Mouse (Mus musculus): ENCODE results near the gene Mypop. TPM values are rescaled to one million over a fixed set of nuclear protein-coding genes. Genes with fewer than 3 reads are reported as not detected.
A peak's percentile ranks its signal among the peaks of the same experiment; 100 is the strongest.

Mypop gene
- polyA plus RNA-seq, 1 experiment = 50.8 TPM

GRCm38 (mm10) chr7:19001066-19001806, 10.2 kb downstream of the Mypop start:
- H3K4me1 ChIP-seq (ENCODE audit: control insufficient read depth, insufficient read depth, low read length) = no peaks in the 10 kb centered on the region
- no peak overlapping the region for H3K27ac ChIP-seq (ENCODE audit: insufficient read depth, low read length)
- H3K4me3 ChIP-seq (ENCODE audit: insufficient read depth, low read length) = no peak overlapping the region
- TF ChIP-seq CTCF (IDR thresholded peaks at IDR 0.05; ENCODE audit: extremely low read depth, insufficient read depth, low read length) (no peak), POLR2A (IDR thresholded peaks at IDR 0.05; ENCODE audit: extremely low read depth, insufficient read depth, low read length) (no peak)

- H3K27ac ChIP-seq (ENCODE audit: insufficient read depth, low read length) = no peak overlapping the region
- TF ChIP-seq POLR2A (IDR thresholded peaks at IDR 0.05; ENCODE audit: extremely low read depth, insufficient read depth, low read length) (no peak), CTCF (IDR thresholded peaks at IDR 0.05; ENCODE audit: extremely low read depth, insufficient read depth, low read length) (no peak)
- H3K4me3 ChIP-seq (ENCODE audit: insufficient read depth, low read length) = no peak overlapping the region
- H3K4me1 ChIP-seq (ENCODE audit: control insufficient read depth, insufficient read depth, low read length) = no peaks in the 10 kb centered on the region
Measured at GRCm38 (mm10) chr7:19001807-19002085, 10.7 kb downstream of the Mypop start.

- Histone ChIP-seq H3K4me1 (ENCODE audit: control insufficient read depth, insufficient read depth, low read length) (no peaks in the 10 kb centered on the region), H3K4me3 (ENCODE audit: insufficient read depth, low read length) (peak overlapping the region; percentile 32; the same call in 1 of the 2 replicates), H3K27ac (ENCODE audit: insufficient read depth, low read length) (no peak overlapping the region)
- TF ChIP-seq POLR2A (IDR thresholded peaks at IDR 0.05; ENCODE audit: extremely low read depth, insufficient read depth, low read length) (no peak), CTCF (IDR thresholded peaks at IDR 0.05; ENCODE audit: extremely low read depth, insufficient read depth, low read length) (no peak)
Measured at GRCm38 (mm10) chr7:19002115-19002514, 11.1 kb downstream of the Mypop start.

DNA sequence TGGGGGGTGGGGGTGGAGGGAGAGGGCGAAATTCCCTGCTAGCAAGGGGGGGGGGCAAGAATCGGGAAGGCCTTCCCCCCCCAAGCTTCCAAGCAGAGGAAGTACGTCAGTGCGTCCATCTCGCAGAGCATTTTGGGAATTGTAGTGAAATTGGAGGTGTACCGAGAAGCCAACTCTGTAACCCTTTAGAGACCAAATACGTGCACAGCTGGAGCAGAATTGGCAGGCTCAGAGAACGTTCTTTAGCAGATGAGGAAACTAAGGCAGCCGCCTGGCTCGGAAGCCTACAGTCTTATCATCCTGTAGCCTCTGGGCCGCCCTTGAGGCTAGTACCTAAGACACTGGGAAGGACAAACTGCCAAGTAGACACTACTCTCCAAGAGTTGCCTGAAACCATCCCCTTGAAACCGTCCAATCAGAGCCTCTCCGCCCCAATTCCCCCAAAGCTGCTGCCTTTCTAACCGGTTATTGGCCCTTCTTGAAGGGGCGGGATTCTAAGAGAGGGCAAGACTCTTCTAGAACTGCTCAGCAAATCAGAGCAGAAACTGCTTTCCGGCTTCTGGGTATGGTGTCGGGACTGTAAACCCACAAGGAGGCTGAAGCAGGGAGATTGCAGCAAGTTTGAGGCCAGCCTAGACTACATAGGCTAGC, 11.9 kb downstream of the Mypop start:
- no peaks in the 10 kb centered on the region for H3K4me1 ChIP-seq (ENCODE audit: control insufficient read depth, insufficient read depth, low read length)
- peak overlapping the region; percentile 32 for H3K4me3 ChIP-seq (ENCODE audit: insufficient read depth, low read length)
- no peak for TF ChIP-seq CTCF (IDR thresholded peaks at IDR 0.05; ENCODE audit: extremely low read depth, insufficient read depth, low read length)
- peak; percentile 55 for TF ChIP-seq POLR2A (IDR thresholded peaks at IDR 0.05; ENCODE audit: extremely low read depth, insufficient read depth, low read length)
- H3K27ac ChIP-seq (ENCODE audit: insufficient read depth, low read length) = peak overlapping the region; percentile 84

DNA sequence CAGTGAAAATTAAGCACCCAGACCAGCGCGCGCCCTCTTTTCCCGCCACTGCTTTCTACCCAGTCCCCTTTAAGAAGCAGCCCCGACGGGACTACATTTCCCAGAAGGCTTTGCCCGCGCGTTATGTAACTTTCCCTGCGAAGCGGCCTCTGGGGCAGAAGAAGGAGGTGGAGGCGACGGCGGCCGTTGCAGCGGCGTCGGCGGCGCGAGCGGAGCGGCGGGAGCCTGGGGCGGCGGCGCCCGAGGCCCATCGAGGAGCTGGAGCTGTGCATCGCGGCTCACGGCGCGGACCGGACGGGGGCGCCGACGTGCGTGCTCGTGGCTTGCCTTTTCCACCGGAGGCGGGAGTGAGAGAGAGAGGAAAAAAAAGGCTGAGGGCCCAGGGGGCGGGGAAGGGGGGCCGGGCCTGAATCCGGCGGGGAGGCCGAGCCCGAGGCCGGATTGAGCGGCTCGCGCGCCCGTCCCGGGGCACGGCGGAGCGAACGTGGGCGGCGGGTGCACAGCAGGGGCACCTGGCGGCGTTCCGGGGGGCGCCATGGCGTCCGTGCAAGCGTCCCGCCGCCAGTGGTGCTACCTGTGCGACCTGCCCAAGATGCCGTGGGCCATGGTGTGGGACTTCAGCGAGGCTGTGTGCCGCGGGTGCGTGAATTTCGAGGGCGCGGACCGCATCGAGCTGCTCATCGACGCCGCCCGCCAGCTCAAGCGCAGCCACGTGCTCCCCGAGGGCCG, 13.0 kb downstream of the Mypop start, which contains the start of gene Irf2bp1:
Irf2bp1 (plus strand) TSS at position 143 of the 729 bp plus-strand sequence.
- TF ChIP-seq CTCF (IDR thresholded peaks at IDR 0.05; ENCODE audit: extremely low read depth, insufficient read depth, low read length) (no peak), POLR2A (IDR thresholded peaks at IDR 0.05; ENCODE audit: extremely low read depth, insufficient read depth, low read length) (peak; percentile 78)
- Histone ChIP-seq H3K4me3 (ENCODE audit: insufficient read depth, low read length) (peak within 1 kb of the TSS; percentile 42), H3K4me1 (ENCODE audit: control insufficient read depth, insufficient read depth, low read length) (no peaks in the 10 kb centered on the region), H3K27ac (ENCODE audit: insufficient read depth, low read length) (peak within 1 kb of the TSS; percentile 95)

DNA sequence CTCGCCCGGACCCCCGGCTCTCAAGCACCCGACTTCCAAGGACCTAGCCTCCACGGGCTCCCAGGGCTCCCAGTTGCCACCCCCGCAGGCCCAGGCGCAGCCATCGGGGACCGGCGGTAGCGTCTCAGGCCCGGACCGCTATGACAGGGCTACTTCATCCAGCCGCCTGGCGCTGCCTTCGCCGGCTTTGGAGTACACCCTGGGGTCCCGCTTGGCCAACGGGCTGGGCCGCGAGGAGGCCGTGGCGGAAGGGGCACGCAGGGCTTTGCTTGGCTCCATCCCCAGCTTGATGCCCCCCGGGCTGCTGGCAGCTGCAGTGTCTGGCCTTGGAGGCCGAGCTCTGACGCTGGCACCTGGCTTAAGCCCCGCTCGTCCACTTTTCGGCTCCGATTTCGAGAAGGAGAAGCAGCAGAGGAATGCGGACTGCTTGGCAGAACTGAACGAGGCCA, 13.6 kb downstream of the Mypop start:
- H3K27ac ChIP-seq (ENCODE audit: insufficient read depth, low read length) = no peak overlapping the region
- no peaks in the 10 kb centered on the region for H3K4me1 ChIP-seq (ENCODE audit: control insufficient read depth, insufficient read depth, low read length)
- TF ChIP-seq POLR2A (IDR thresholded peaks at IDR 0.05; ENCODE audit: extremely low read depth, insufficient read depth, low read length) = no peak
- no peak for TF ChIP-seq CTCF (IDR thresholded peaks at IDR 0.05; ENCODE audit: extremely low read depth, insufficient read depth, low read length)
- peak overlapping the region; percentile 42 for H3K4me3 ChIP-seq (ENCODE audit: insufficient read depth, low read length)

- peak overlapping the region; percentile 42; the same call in 1 of the 2 replicates for H3K4me3 ChIP-seq (ENCODE audit: insufficient read depth, low read length)
- TF ChIP-seq POLR2A (IDR thresholded peaks at IDR 0.05; ENCODE audit: extremely low read depth, insufficient read depth, low read length) (no peak), CTCF (IDR thresholded peaks at IDR 0.05; ENCODE audit: extremely low read depth, insufficient read depth, low read length) (no peak)
Measured at GRCm38 (mm10) chr7:19005417-19006121, 14.5 kb downstream of the Mypop start.

GRCm38 (mm10) chr7:19006476-19006875, 15.4 kb downstream of the Mypop start:
- H3K4me1 ChIP-seq (ENCODE audit: control insufficient read depth, insufficient read depth, low read length) = no peaks in the 10 kb centered on the region
- TF ChIP-seq POLR2A (IDR thresholded peaks at IDR 0.05; ENCODE audit: extremely low read depth, insufficient read depth, low read length) (no peak), CTCF (IDR thresholded peaks at IDR 0.05; ENCODE audit: extremely low read depth, insufficient read depth, low read length) (peak; percentile 99)
- no peak overlapping the region for H3K4me3 ChIP-seq (ENCODE audit: insufficient read depth, low read length)
- no peak overlapping the region for H3K27ac ChIP-seq (ENCODE audit: insufficient read depth, low read length)

More at GRCm38 (mm10) chr7:19005417-19006121, 14.5 kb downstream of the Mypop start:
- Histone ChIP-seq H3K27ac (ENCODE audit: insufficient read depth, low read length) (no peak overlapping the region), H3K4me1 (ENCODE audit: control insufficient read depth, insufficient read depth, low read length) (no peaks in the 10 kb centered on the region)

Data from cortical plate, adult 2 months (tissue).